ENCODE assay signal across 8 mouse cellular contexts in the genomic region with DNA sequence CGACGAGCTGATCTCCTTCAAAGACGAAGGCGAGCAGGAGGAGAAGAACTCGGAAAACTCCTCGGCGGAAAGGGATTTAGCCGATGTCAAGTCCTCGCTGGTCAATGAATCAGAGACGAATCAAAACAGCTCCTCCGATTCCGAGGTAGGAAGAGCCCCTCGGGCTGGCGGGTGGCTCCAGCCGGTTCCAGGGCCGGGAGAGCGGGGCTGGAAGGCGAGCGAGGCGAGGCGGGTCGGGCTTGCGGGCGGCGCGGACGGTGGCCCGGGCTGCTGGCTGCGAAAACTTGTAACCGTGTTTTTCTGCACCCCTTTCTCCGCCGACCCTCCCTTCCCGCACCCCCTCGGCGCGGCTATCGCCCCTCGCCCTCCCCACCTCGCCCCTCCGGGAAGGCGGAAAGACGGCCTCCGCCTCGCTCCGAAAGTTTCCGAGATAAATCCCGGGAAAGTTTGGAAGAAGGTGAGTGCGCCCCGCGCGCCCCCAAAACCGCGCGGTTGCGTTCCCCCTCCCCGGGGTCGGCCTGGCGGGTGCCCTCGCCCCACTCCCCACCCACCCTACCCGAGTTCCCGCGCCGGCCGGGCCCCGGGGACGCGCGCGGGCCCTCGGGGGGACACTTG. TPM values are rescaled to one million over a fixed set of nuclear protein-coding genes. Genes with fewer than 3 reads are reported as not detected.
DNase-seq lines count a peak whose midpoint lies in the region; ATAC-seq lines count a peak whose summit lies in the region.

No protein-coding gene starts in this region.

- intact Hi-C loops in heart, postnatal 36 days (cut with DNase I) = loop anchor here (2.0 to 10.0 kb wide), 5 partner anchors 50 to 392 kb away; no protein-coding TSS in a partner anchor

- peak overlapping the region; percentile 95 for H3K4me3 ChIP-seq in forebrain, embryonic 10.5 days
- H3K4me3 ChIP-seq in limb, embryonic 11.5 days (ENCODE audit: low read depth, low read length) = peak overlapping the region; percentile 75
- H3K4me3 ChIP-seq in midbrain, embryonic 16.5 days (ENCODE audit: low read depth, low read length) = peak overlapping the region; percentile 62

- H3K9ac ChIP-seq in limb, embryonic 11.5 days (ENCODE audit: low read length) = peak overlapping the region; percentile 91
- peak overlapping the region; percentile 93 for H3K9ac ChIP-seq in midbrain, embryonic 16.5 days (ENCODE audit: low read depth, low read length)

- H3K9me3 ChIP-seq in forebrain, embryonic 10.5 days = no peaks in the 10 kb centered on the region
- H3K9me3 ChIP-seq in limb, embryonic 11.5 days (ENCODE audit: control insufficient read depth, low read length) = no peaks in the 10 kb centered on the region
- H3K9me3 ChIP-seq in midbrain, embryonic 16.5 days (replicated peaks; ENCODE audit: control insufficient read depth, low read length, poor library complexity, severe bottlenecking) = no peaks in the 10 kb centered on the region

- peak; percentile 79 for DNase-seq in A20 (ENCODE audit: low read depth, low spot score)
- peak; percentile 69 for DNase-seq in NIH3T3 (ENCODE audit: low read depth)
- DNase-seq in forebrain, embryonic 10.5 days (ENCODE audit: extremely low spot score, low spot score) = peak; percentile 62
- peak; percentile 61 to 78 for DNase-seq in heart, postnatal 36 days
- peak; percentile 71 for DNase-seq in limb, embryonic 11.5 days (ENCODE audit: low spot score)
- DNase-seq in thymus, postnatal 0 days (ENCODE audit: low spot score) = peak; percentile 46
- no peak for DNase-seq in layer of hippocampus, adult 18-20 months (ENCODE audit: low spot score in 2 of 2)

- H3K4me1 ChIP-seq in forebrain, embryonic 10.5 days = peaks cover 66% of the 10 kb centered on the region
- H3K4me1 ChIP-seq in limb, embryonic 11.5 days (ENCODE audit: control insufficient read depth, insufficient read depth, low read length) = peaks cover 36% of the 10 kb centered on the region
- peaks cover 6% of the 10 kb centered on the region for H3K4me1 ChIP-seq in midbrain, embryonic 16.5 days (ENCODE audit: control insufficient read depth, insufficient read depth, low read length)

- under 1% methylated on average over 70 of the region's 70 CpGs for WGBS in forebrain, embryonic 10.5 days
- WGBS in limb, embryonic 11.5 days = under 1% methylated on average over 55 of the region's 70 CpGs
- under 1% methylated on average over 65 of the region's 70 CpGs for WGBS in midbrain, embryonic 16.5 days

- peak overlapping the region; percentile 100 for H3K27ac ChIP-seq in forebrain, embryonic 10.5 days
- peak overlapping the region; percentile 99 for H3K27ac ChIP-seq in limb, embryonic 11.5 days (replicated peaks; ENCODE audit: low read depth, low read length)
- H3K27ac ChIP-seq in midbrain, embryonic 16.5 days (ENCODE audit: low read length) = peak overlapping the region; percentile 98

- H3K27me3 ChIP-seq in forebrain, embryonic 10.5 days (ENCODE audit: poor library complexity, severe bottlenecking) = no peaks in the 10 kb centered on the region
- H3K27me3 ChIP-seq in limb, embryonic 11.5 days (ENCODE audit: control insufficient read depth, insufficient read depth, low read length) = no peaks in the 10 kb centered on the region
- H3K27me3 ChIP-seq in midbrain, embryonic 16.5 days (ENCODE audit: control insufficient read depth, insufficient read depth, low read depth, low read length) = no peaks in the 10 kb centered on the region

- 0 out of 2 replicates have a peak, but pooled peaks have one; percentile 0 for ATAC-seq in limb, embryonic 11.5 days (ENCODE audit: insufficient number of reproducible peaks, low FRiP score, low TSS enrichment, low read depth)
- ATAC-seq in midbrain, embryonic 16.5 days = no peak

- peak overlapping the region; percentile 94 for H3K4me2 ChIP-seq in limb, embryonic 11.5 days (ENCODE audit: low read depth, severe bottlenecking)
- peak overlapping the region; percentile 65 for H3K4me2 ChIP-seq in midbrain, embryonic 16.5 days (ENCODE audit: low read length)

- no peaks in the 10 kb centered on the region for H3K36me3 ChIP-seq in forebrain, embryonic 10.5 days (replicated peaks)
- no peaks in the 10 kb centered on the region for H3K36me3 ChIP-seq in limb, embryonic 11.5 days (ENCODE audit: control insufficient read depth, insufficient read depth, low read length)
- no peaks in the 10 kb centered on the region for H3K36me3 ChIP-seq in midbrain, embryonic 16.5 days (ENCODE audit: control insufficient read depth, insufficient read depth, low read length)

RNA-seq across cellular contexts. Expression of gene Tcf7l2, which starts 0.9 kb away (rescaled TPM):
- polyA plus RNA-seq in forebrain, embryonic 10.5 days (2016; fragmentation: Nextera tagmentation; extraction: Ambion mirVana) = 96.2 and 105 TPM in 2 replicates
- 10 to 100 TPM; 11.9 to 17.9 TPM for total RNA-seq in heart, postnatal 36 days (2021)
- 225 and 233 TPM in 2 replicates for polyA plus RNA-seq in limb, embryonic 11.5 days (2014; fragmentation: Nextera tagmentation; extraction: Ambion mirVana)
- 824 and 1,080 TPM in 2 replicates for polyA plus RNA-seq in midbrain, embryonic 16.5 days (2015; fragmentation: Nextera tagmentation; extraction: Ambion mirVana)
- polyA plus RNA-seq in thymus, postnatal 0 days (2015; fragmentation: Nextera tagmentation; extraction: Ambion mirVana) = 12.8 and 14.1 TPM in 2 replicates
- 10 to 100 TPM; 10.5 to 13.1 TPM for total RNA-seq in layer of hippocampus, adult 18-20 months (2021)

Comparison
In these comparisons a context has a peak if more than half of its experiments do, and no peak if none do; other contexts are left out.
1. DNase-seq: peak in A20 (single experiment), NIH3T3 (single experiment), forebrain, embryonic 10.5 days (single experiment), heart, postnatal 36 days (2 of 2), limb, embryonic 11.5 days (single experiment) and thymus, postnatal 0 days (single experiment); none in layer of hippocampus, adult 18-20 months (0 of 2).
2. Peak in every context shown above with its lines, with median percentiles within 50 percentile points of each other: H3K27ac ChIP-seq and H3K4me3 ChIP-seq.